Mouse (Mus musculus): ENCODE results near the gene Taf1a.
"Not testable (repeated sequence)": the region's sequence is repeated elsewhere in the genome, so short reads cannot be mapped to it uniquely, and the experiment has no call there.

DNA sequence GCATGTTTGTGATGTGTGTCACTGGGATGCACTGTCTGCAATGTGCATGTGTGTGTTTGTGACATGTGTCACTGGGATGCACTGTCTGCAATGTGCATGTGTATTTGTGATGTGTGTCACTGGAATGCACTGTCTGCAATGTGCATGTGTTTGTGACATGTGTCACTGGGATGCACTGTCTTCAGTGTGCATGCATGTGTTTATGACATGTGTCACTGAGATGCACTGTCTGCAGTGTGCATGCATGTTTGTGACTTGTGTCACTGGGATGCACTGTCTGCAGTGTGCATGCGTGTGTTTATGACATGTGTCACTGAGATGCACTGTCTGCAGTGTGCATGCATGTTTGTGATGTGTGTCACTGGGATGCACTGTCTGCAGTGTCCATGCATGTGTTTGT, 45.9 kb upstream of the Taf1a start:
- TF ChIP-seq MYOG (IDR thresholded peaks at IDR 0.05; ENCODE audit: control insufficient read depth in 1 of 3, insufficient read depth in 1 of 3, insufficient read length in 2 of 3, low read depth in 2 of 3); TCF3 (IDR thresholded peaks at IDR 0.05; ENCODE audit: insufficient read length, low read depth); POLR2A (IDR thresholded peaks at IDR 0.05; ENCODE audit: insufficient read length, low read depth); CEBPB (IDR thresholded peaks at IDR 0.05; ENCODE audit: insufficient read depth, poor library complexity, severe bottlenecking): not testable (repeated sequence)
